ENCODE assay signal across 21 mouse cellular contexts in genomic region chr3:112331171-112331570, GRCm38 (mm10).
DNase-seq lines count a peak whose midpoint lies in the region; ATAC-seq lines count a peak whose summit lies in the region.
"Had no signal": no experiment of that assay in that cellular context is flagged by ENCODE, and none has a peak within 500 bp of the region (broad histone marks: within the 10 kb centered on the region; RNA-seq: fewer than 3 reads in every experiment).

No protein-coding gene starts in this region.

- no peak for ATAC-seq in forebrain, embryonic 11.5 days (replicated peaks; ENCODE audit: low FRiP score)
- no peak for ATAC-seq in forebrain, embryonic 14.5 days
- ATAC-seq: activated CD4-positive, CD25-positive, alpha-beta regulatory T cell, adult 4 months; CD4-positive, CD25-positive, alpha-beta regulatory T cell, adult 4 months; Patski had no signal

- 90% methylated on average over 4 of the region's 4 CpGs for WGBS in forebrain, embryonic 11.5 days
- 97% methylated on average over 4 of the region's 4 CpGs for WGBS in forebrain, embryonic 14.5 days

- H3K36me3 ChIP-seq in forebrain, embryonic 11.5 days (ENCODE audit: control insufficient read depth, insufficient read depth, low read length): no peaks in the 10 kb centered on the region
- no peaks in the 10 kb centered on the region for H3K36me3 ChIP-seq in forebrain, embryonic 14.5 days (ENCODE audit: control insufficient read depth, insufficient read depth, low read length)
- H3K36me3 ChIP-seq: G1E had no signal

- no peaks in the 10 kb centered on the region for H3K27me3 ChIP-seq in forebrain, embryonic 11.5 days (ENCODE audit: control insufficient read depth, insufficient read depth, low read length)
- H3K27me3 ChIP-seq in forebrain, embryonic 14.5 days (replicated peaks; ENCODE audit: control insufficient read depth, insufficient read depth, low read length): no peaks in the 10 kb centered on the region
- H3K27me3 ChIP-seq: CH12.LX, Patski had no signal

- DNase-seq in cerebellum, postnatal 10 days: peak; percentile 22 to 56
- no peak for DNase-seq in cerebellum, adult 9-11 months
- peak; percentile 20 to 54 for DNase-seq in cerebellum, postnatal 14 days
- DNase-seq in cerebellum, adult 11 months: no peak
- peak; percentile 25 for DNase-seq in forebrain, embryonic 11.5 days (ENCODE audit: low spot score)
- DNase-seq in forebrain, embryonic 14.5 days (ENCODE audit: low spot score): no peak
- DNase-seq: adrenal gland, adult 2 months; adrenal gland, adult 8-10 months; adrenal gland, postnatal 10 days; adrenal gland, postnatal 14 days; adrenal gland, postnatal 25 days; adrenal gland, postnatal 36 days; B cell, adult 2 months; cerebellum, adult 11-12 months; cerebellum, adult 18-20 months; cerebellum, adult 2 months had no signal

- H3K27ac ChIP-seq in forebrain, embryonic 11.5 days (ENCODE audit: low read depth, low read length): no peak overlapping the region
- H3K27ac ChIP-seq in forebrain, embryonic 14.5 days (ENCODE audit: low read depth, low read length): no peak overlapping the region

- H3K4me3 ChIP-seq in forebrain, embryonic 11.5 days (ENCODE audit: low read depth, low read length): no peak overlapping the region
- H3K4me3 ChIP-seq in forebrain, embryonic 14.5 days (ENCODE audit: low read depth, low read length): no peak overlapping the region

- no peak overlapping the region for H3K4me2 ChIP-seq in forebrain, embryonic 11.5 days (ENCODE audit: low read depth, low read length, severe bottlenecking)
- no peak overlapping the region for H3K4me2 ChIP-seq in forebrain, embryonic 14.5 days (ENCODE audit: low read length)

- H3K4me1 ChIP-seq in forebrain, embryonic 11.5 days (replicated peaks; ENCODE audit: control insufficient read depth, insufficient read depth, low read length): no peaks in the 10 kb centered on the region
- H3K4me1 ChIP-seq in forebrain, embryonic 14.5 days (ENCODE audit: control insufficient read depth, insufficient read depth, low read length): no peaks in the 10 kb centered on the region

- no peak overlapping the region for H3K9ac ChIP-seq in forebrain, embryonic 11.5 days (ENCODE audit: low read length)
- H3K9ac ChIP-seq in forebrain, embryonic 14.5 days (ENCODE audit: low read length): no peak overlapping the region

- no peaks in the 10 kb centered on the region for H3K9me3 ChIP-seq in forebrain, embryonic 11.5 days (ENCODE audit: control insufficient read depth, low read length)
- H3K9me3 ChIP-seq in forebrain, embryonic 14.5 days (replicated peaks; ENCODE audit: control insufficient read depth, low read length): no peaks in the 10 kb centered on the region

Comparison
In these comparisons a context has a peak if more than half of its experiments do, and no peak if none do; other contexts are left out.
1. DNase-seq: peak in cerebellum, postnatal 10 days (2 of 2), cerebellum, postnatal 14 days (2 of 2) and forebrain, embryonic 11.5 days (single experiment); none in cerebellum, adult 9-11 months (single experiment), cerebellum, adult 11 months (single experiment) and forebrain, embryonic 14.5 days (single experiment).